Mouse (Mus musculus) limb, embryonic 10.5 days (tissue): ENCODE results near the gene Kcne3. TPM values are rescaled to one million over a fixed set of nuclear protein-coding genes. Genes with fewer than 3 reads are reported as not detected.

ENCODE experiments used
- DNase-seq: peaks from one replicate; pipeline ENCODE4 v3.0.0-alpha.2; 2017; ENCODE audit warnings: low spot score
- H3K27ac ChIP-seq: fragments of 300-500 bp; sonication (generic); 2 replicates; pipeline ENCODE4 v1.5.1; 2016; ENCODE audit warnings: mild to moderate bottlenecking
- H3K27me3 ChIP-seq: fragments of 300-500 bp; sonication (generic); 2 replicates; pipeline ENCODE4 v1.6.1; 2016; ENCODE audit warnings: low read depth, mild to moderate bottlenecking; ENCODE audit not compliant: poor library complexity, severe bottlenecking
- H3K36me3 ChIP-seq: fragments of 300-500 bp; sonication (generic); 2 replicates; pipeline ENCODE4 v1.6.1; 2016; ENCODE audit warnings: mild to moderate bottlenecking, moderate library complexity
- H3K4me1 ChIP-seq: fragments of 300-500 bp; sonication (generic); 2 replicates; pipeline ENCODE4 v1.6.1; 2016
- H3K4me3 ChIP-seq: fragments of 300-500 bp; sonication (generic); 2 replicates; pipeline ENCODE4 v1.5.1; 2016; ENCODE audit warnings: mild to moderate bottlenecking, moderate library complexity
- H3K9me3 ChIP-seq: fragments of 300-500 bp; sonication (generic); replicated peaks from 2 replicates; pipeline ENCODE4 v1.6.1; 2016; ENCODE audit warnings: mild to moderate bottlenecking
- WGBS: fragments of 180-500 bp; shearing (Covaris S2); methylation state at CpG from one replicate; pipeline ENCODE4 v1.1.7; 2016; 5-methylcytosine and 5-hydroxymethylcytosine counted together
- polyA plus RNA-seq: library from polyadenylated mRNA; unstranded; fragments of >200 nt; fragmentation: Nextera tagmentation; extraction: Ambion mirVana; gene quantifications from 2 replicates; pipeline ENCODE4 v1.2.1, GENCODE M21; 2016

Kcne3 gene
- polyA plus RNA-seq, 1 experiment from 2014 or later: 18.0 TPM

DNA sequence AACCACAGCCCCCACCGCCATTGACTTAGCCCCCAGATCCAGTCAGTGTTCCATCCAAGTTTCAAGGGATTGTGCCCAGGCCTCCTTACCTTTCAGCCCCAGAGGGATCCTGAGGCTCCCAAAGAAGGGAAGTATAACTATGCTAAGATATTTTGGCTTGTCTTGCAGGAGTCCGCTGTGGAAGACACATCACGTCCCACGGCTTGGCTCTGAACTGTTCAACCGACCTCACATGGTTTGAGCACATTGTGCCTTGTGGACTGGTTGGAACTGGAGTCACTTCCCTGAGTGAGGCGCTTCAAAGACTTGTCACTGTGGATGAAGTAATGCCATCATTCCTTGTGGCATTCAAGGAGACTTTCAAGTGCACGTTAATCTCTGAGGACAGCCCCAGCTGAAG is 16.3 kb upstream of the Kcne3 start:
- DNase-seq: no peak

DNA sequence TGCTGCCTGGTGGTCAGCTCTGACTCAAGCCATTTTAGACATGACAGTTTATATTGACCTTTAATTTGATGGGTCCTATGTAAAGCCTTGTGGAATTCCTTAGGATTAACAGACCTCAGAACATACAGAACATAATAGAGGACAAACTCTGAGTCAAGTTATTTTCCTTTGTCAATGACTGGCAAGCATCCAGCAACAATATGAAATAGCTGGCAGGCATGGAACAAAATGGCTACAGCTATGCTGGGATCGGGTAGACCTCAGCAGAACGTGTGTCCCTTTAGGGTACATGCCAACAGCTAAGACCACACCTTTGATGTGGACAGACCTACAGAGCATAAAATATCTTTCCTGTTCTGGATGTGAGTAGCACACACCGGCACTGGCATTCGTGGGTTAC is 12.8 kb upstream of the Kcne3 start:
- 92% methylated on average over 4 of the region's 4 CpGs for WGBS
- Histone ChIP-seq H3K36me3 (no peaks in the 10 kb centered on the region), H3K4me1 (peaks cover 21% of the 10 kb centered on the region), H3K4me3 (no peak overlapping the region), H3K9me3 (no peaks in the 10 kb centered on the region), H3K27me3 (no peaks in the 10 kb centered on the region), H3K27ac (no peak overlapping the region)
- no peak for DNase-seq

More for the DNA sequence above, 16.3 kb upstream of the Kcne3 start:
- Histone ChIP-seq H3K27me3 (0 out of 2 replicates have a peak, but pooled peaks cover 4% of the 10 kb centered on the region), H3K36me3 (no peaks in the 10 kb centered on the region), H3K27ac (peak overlapping the region; percentile 98), H3K4me3 (peak overlapping the region; percentile 90), H3K4me1 (peaks cover 21% of the 10 kb centered on the region), H3K9me3 (no peaks in the 10 kb centered on the region)
- 75% methylated on average over 7 of the region's 7 CpGs for WGBS

DNA sequence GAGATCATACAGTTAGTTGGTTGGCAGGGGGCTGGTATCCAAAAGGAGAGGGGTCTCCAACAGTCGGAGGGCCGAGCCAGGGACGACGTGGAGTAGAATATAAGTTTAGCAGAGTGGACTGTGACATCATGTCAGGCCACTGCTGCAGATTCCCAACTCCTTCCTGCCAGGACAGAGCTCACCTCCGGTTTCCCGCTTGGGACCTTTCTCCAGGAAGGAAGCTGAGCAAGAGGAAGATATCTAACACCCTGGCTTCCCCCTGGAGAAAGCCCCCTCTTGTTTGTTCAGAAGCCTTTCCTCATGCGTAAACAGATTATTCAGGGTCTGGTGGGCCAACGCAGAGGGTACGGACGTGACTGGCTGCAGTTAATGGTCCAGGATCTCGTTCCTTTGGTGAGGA is 7.6 kb upstream of the Kcne3 start:
- no peak for DNase-seq
- no peaks in the 10 kb centered on the region for H3K4me1 ChIP-seq
- no peak overlapping the region for H3K4me3 ChIP-seq
- H3K27ac ChIP-seq: no peak overlapping the region
- 80% methylated on average over 11 of the region's 11 CpGs for whole genome bisulfite sequencing
- no peaks in the 10 kb centered on the region for H3K36me3 ChIP-seq
- H3K27me3 ChIP-seq: no peaks in the 10 kb centered on the region
- no peaks in the 10 kb centered on the region for H3K9me3 ChIP-seq

DNA sequence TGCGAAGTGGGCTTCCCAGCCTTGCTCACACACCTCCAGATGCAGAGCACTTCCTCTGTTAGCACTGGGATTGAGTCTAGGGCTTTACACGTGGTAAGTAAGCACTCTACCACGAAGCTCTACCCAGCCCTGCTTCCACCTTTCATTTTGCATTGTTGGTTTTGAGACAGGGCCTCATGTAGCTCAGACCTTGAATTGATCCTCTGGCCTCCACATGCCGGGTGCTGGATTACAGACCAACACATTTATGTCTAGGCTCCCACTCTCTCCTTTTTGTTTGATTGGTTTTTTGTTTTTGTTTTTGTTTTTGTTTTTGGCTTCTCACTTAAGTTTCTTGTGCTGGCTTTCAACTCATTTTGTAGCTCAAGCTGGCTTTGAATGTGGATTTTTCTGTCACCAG is 5.5 kb upstream of the Kcne3 start:
- Histone ChIP-seq H3K4me1 (no peaks in the 10 kb centered on the region), H3K9me3 (no peaks in the 10 kb centered on the region), H3K27ac (no peak overlapping the region), H3K27me3 (peaks cover 4% of the 10 kb centered on the region; the same call in 1 of the 2 replicates), H3K36me3 (no peaks in the 10 kb centered on the region), H3K4me3 (no peak overlapping the region)
- 67% methylated on average over 4 of the region's 4 CpGs for WGBS
- no peak for DNase-seq

DNA sequence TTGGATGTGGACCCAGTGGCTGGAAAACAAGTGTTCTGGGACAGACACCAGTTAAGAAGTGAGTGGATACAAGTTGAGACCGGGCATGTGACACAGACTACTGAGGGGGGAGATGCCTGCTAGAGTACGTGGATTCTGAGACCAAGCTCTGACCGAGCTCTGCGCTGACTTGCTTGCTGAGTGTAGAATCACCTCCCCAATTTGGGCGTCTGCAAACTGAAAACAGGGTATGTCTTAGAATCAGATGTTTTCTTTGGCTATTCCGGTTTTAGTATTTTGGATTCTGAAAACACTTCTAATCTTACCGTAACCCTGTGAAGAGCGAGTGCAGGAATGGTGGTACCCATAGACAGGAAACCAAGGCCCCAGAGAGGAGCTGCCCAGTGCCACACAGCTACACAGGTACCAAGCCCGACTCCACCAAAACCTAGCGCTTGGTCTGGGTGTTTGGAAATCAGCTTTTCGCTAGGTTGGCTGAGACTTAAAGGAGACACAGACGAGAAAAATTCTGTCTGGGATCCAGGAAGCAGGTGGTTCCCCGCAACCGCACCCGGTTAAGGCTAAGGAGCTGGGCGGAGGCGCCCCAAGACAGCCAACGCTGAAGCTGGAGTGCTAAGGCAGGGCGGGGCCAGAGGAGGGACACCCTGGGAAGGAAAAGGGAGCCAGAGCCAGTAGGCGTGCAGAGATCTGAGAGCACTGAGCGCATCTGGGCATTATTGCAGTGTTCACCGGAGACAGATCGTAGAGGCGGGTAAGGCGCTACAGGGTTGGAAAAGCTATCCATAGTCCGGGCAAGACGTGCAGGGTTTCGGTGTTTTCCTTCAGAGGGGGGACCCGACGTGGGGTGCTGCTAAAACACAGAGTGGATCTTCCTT is 2.0 kb downstream of the Kcne3 start:
- Histone ChIP-seq H3K27ac (0 out of 2 replicates have a peak overlapping the region, but pooled peaks have one; percentile 30), H3K4me3 (peak overlapping the region; percentile 47), H3K27me3 (peaks cover 66% of the 10 kb centered on the region), H3K36me3 (no peaks in the 10 kb centered on the region), H3K9me3 (no peaks in the 10 kb centered on the region), H3K4me1 (peaks cover 12% of the 10 kb centered on the region)
- no peak for DNase-seq
- WGBS: 8% methylated on average over 30 of the region's 30 CpGs

DNA sequence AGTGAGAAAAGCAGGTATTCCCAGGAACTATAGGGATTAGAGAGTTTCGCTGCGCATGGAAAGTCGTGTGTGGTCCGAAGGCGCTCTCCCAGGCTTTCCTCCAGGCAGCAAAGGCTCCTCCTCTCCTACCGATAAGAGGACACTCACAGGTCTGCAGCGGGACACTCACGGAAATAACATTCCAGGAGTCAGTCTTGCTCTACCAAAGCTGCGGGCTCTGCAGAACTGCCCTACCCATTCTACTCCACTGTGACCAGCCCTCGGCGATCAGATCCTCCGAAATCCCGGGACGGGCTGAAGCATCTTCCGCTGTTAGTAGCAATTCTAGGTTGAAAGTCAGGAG is 2.6 kb downstream of the Kcne3 start:
- peak; percentile 54 for DNase-seq
- peaks cover 12% of the 10 kb centered on the region for H3K4me1 ChIP-seq
- 2% methylated on average over 15 of the region's 15 CpGs for WGBS
- no peaks in the 10 kb centered on the region for H3K36me3 ChIP-seq
- peaks cover 66% of the 10 kb centered on the region for H3K27me3 ChIP-seq
- peak overlapping the region; percentile 47 for H3K4me3 ChIP-seq
- H3K27ac ChIP-seq: no peak overlapping the region
- no peaks in the 10 kb centered on the region for H3K9me3 ChIP-seq

DNA sequence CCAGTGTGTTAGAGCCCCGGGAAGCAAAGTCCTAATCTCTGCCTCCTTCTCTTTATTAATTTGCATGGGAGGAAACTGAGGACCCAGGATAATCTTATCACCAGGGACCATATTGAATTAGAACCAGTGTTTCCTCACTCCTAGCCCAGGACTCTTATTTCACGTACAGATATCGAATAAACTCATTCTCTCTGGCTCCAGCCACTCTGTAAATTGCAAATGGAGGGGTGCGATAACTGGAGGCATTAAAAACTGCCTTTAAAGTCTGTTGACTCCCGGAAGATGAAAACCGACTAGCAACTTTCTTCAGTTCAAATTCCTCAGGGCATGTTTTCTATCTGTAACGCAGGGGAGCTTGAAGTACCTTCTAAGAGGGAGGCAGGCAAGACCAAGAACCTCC is 3.1 kb downstream of the Kcne3 start:
- no peaks in the 10 kb centered on the region for H3K9me3 ChIP-seq
- WGBS: 71% methylated on average over 7 of the region's 7 CpGs
- no peak overlapping the region for H3K27ac ChIP-seq
- peaks cover 66% of the 10 kb centered on the region for H3K27me3 ChIP-seq
- peaks cover 12% of the 10 kb centered on the region for H3K4me1 ChIP-seq
- DNase-seq: no peak
- H3K4me3 ChIP-seq: peak overlapping the region; percentile 47
- no peaks in the 10 kb centered on the region for H3K36me3 ChIP-seq

DNA sequence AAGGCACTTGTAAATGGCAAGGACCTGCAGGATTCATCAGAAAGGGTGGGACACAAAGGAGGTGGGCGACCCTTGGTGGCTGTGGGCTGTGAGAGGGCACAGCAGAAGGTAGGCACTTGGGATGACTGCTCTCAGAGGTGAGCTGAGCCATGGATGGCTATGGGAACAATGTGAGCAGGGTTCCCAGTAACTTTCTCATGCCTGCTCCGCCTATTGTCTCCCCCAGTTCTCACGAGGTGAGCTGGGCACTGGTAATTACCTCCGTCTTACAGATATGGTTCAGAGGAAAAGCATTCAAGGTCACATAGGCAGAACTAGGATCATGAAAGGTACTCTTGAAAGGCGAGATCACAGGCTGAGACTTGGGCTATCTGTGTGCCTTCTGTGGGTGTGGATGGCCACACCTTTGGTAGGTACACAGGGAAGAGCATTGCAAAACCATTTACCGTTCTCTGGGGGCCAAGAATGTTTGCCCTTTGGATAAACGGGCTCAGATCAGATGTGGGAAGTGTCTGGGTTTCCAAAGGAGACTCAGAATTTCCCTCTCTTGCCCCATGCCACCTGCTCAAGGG is 3.6 kb downstream of the Kcne3 start:
- Histone ChIP-seq H3K36me3 (no peaks in the 10 kb centered on the region), H3K27ac (no peak overlapping the region), H3K27me3 (peaks cover 66% of the 10 kb centered on the region), H3K4me3 (peak overlapping the region; percentile 47; the same call in 1 of the 2 replicates), H3K9me3 (no peaks in the 10 kb centered on the region), H3K4me1 (peaks cover 12% of the 10 kb centered on the region)
- WGBS: 81% methylated on average over 7 of the region's 7 CpGs
- DNase-seq: no peak

DNA sequence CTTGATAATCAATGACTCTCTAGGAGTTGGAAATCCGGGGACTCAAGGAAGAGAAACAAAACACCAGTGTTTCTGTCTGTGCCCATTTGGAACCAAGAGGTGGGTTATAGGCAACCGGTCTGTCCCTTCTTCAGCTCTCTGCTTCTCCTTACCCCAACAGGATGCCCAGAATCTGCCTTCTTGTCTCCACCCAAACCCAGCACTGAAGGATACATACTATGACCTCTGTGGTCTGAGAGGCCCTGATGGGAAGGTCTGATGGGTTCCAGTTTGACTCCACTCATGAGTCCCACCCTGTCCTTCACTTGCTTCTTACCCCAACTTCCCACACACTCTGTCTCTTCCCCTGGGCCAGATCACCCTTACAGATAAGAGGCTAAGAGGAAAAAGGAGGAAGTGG is 4.9 kb downstream of the Kcne3 start:
- Histone ChIP-seq H3K4me3 (no peak overlapping the region), H3K27ac (no peak overlapping the region), H3K36me3 (no peaks in the 10 kb centered on the region), H3K4me1 (peaks cover 12% of the 10 kb centered on the region), H3K27me3 (peaks cover 58% of the 10 kb centered on the region), H3K9me3 (no peaks in the 10 kb centered on the region)
- DNase-seq: no peak
- 87% methylated on average over 2 of the region's 2 CpGs for WGBS

DNA sequence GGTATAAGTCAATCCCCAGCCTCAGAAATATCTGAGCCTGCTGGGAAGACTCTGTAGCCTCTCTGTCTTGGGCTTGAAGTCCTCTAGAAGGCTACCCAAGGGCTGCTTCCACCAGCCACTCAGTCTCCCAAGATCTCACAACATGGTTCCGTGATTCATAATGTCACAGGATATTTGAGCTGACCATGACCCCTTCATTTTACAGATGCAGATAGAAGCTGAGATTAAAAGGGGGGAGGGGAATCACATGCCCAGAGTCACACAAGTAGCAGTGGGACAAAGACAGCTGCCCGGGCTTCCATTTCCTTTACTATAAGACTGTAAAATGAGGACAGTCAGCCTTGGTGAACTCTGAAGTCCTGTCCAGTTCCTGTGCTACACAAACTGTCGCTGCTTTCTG is 5.3 kb downstream of the Kcne3 start:
- Histone ChIP-seq H3K36me3 (no peaks in the 10 kb centered on the region), H3K4me1 (peaks cover 12% of the 10 kb centered on the region), H3K4me3 (no peak overlapping the region), H3K27me3 (peaks cover 54% of the 10 kb centered on the region), H3K9me3 (no peaks in the 10 kb centered on the region), H3K27ac (no peak overlapping the region)
- DNase-seq: no peak
- 87% methylated on average over 3 of the region's 3 CpGs for WGBS

DNA sequence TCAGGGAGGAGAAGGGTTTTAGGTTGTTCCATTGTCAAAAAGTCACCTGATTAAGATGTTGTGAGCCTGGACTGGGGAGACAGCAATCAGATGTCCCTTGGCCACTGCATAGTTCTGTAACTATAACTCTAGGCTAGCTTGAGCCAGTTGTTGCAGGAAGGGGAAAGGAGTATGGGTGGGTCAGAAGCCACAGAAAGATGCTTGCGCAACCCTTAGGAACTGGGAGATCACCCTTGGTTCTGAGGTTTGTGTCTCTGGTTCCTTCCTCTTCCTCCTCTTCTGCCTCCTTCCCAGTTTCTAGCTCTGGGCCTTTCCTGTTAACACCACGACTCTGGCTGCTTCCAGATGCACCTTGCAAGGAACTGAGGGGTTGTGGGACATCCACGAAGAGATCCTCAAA is 6.1 kb downstream of the Kcne3 start:
- WGBS: 76% methylated on average over 3 of the region's 3 CpGs
- Histone ChIP-seq H3K4me1 (peaks cover 12% of the 10 kb centered on the region), H3K27ac (no peak overlapping the region), H3K36me3 (no peaks in the 10 kb centered on the region), H3K27me3 (peaks cover 46% of the 10 kb centered on the region), H3K4me3 (no peak overlapping the region), H3K9me3 (no peaks in the 10 kb centered on the region)
- no peak for DNase-seq

DNA sequence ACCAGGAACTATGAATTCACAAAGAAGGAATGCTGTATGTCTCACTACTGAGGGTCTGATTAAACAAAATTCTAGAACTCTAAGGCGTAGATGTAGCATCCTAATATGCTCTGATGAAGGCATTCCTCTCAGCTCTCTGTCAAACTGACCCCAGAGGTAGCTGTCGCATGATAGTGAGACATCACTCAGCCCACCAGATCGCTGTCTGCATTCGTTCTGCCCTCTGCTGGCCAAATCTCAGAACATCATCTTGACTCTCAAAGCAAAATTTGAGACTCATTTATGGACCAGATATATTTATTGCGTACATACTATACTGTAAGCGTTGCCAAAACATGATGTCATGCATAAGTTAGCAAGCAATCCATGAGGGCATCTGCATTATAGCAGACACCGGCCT is 11.3 kb downstream of the Kcne3 start:
- H3K27ac ChIP-seq: no peak overlapping the region
- peaks cover 8% of the 10 kb centered on the region; the same call in 1 of the 2 replicates for H3K27me3 ChIP-seq
- no peaks in the 10 kb centered on the region for H3K9me3 ChIP-seq
- H3K36me3 ChIP-seq: no peaks in the 10 kb centered on the region
- DNase-seq: peak; percentile 48
- 28% methylated on average over 7 of the region's 7 CpGs for WGBS
- H3K4me1 ChIP-seq: no peaks in the 10 kb centered on the region
- no peak overlapping the region for H3K4me3 ChIP-seq

DNA sequence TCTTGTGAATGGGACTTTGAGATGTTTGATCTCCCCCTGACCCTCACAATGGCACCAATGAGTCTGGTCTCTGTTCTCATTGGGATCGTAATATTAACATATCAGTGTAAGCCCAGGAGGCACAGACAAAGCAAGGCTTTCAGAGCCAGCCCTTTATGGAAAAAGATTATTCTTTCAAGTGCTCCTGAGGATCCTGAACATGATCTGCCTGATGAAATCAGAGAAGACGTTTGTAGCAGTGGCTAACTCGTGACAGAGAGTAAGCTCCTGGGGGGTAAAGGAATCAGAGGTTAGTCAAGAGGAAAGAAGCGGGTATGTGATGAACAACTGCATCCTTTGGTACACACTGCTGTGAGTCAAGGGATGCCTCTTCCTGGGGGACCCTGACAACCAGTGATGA is 13.9 kb downstream of the Kcne3 start:
- no peaks in the 10 kb centered on the region for H3K9me3 ChIP-seq
- H3K4me1 ChIP-seq: no peaks in the 10 kb centered on the region
- H3K27ac ChIP-seq: no peak overlapping the region
- H3K4me3 ChIP-seq: no peak overlapping the region
- no peak for DNase-seq
- WGBS: 52% methylated on average over 4 of the region's 4 CpGs
- H3K36me3 ChIP-seq: no peaks in the 10 kb centered on the region
- H3K27me3 ChIP-seq: peaks cover 8% of the 10 kb centered on the region; the same call in 1 of the 2 replicates
